Mouse (Mus musculus) bone marrow macrophage, adult 2 months (primary cell): ENCODE data around the gene Fryl.

Source experiments
- CTCF ChIP-seq: IDR thresholded peaks from 2 replicates; pipeline ENCODE4 v1.5.1; 2012; ENCODE audit warnings: low read depth, mild to moderate bottlenecking, low read length, moderate library complexity
- POLR2A ChIP-seq: IDR thresholded peaks from 2 replicates; pipeline ENCODE4 v1.6.1; 2012; ENCODE audit warnings: mild to moderate bottlenecking, low read depth, low read length, borderline replicate concordance

- TF ChIP-seq CTCF (no peak), POLR2A (no peak)
These were observed 268.6 kb downstream of the Fryl start for GRCm38 (mm10) chr5:72987786-72988185.
